Mouse (Mus musculus) kidney, embryonic 14.5 days (tissue): ENCODE results near the gene Pold3. TPM values are rescaled to one million over a fixed set of nuclear protein-coding genes. Genes with fewer than 3 reads are reported as not detected.

Experiments
- ATAC-seq: fragments of 200-750 bp; cut with Nextera tagmentation; 2 replicates; pipeline ENCODE4 v1.8.0; 2017; ENCODE audit warnings: moderate number of reproducible peaks, mild to moderate bottlenecking, moderate TSS enrichment, moderate library complexity; ENCODE audit not compliant: low FRiP score, low TSS enrichment
- H3K27ac ChIP-seq: fragments of 300-500 bp; sonication (generic); 2 replicates; pipeline ENCODE4 v1.5.1; 2014; ENCODE audit warnings: low read depth, mild to moderate bottlenecking, low read length, moderate library complexity, mixed read lengths
- H3K27me3 ChIP-seq: fragments of 300-500 bp; sonication (generic); 2 replicates; pipeline ENCODE4 v1.6.1; 2014; ENCODE audit warnings: mild to moderate bottlenecking, low read length; ENCODE audit not compliant: control insufficient read depth, insufficient read depth
- H3K36me3 ChIP-seq: fragments of 300-500 bp; sonication (generic); 2 replicates; pipeline ENCODE4 v1.6.1; 2014; ENCODE audit warnings: low read length, mixed read lengths; ENCODE audit not compliant: control insufficient read depth, insufficient read depth
- H3K4me1 ChIP-seq: fragments of 300-500 bp; sonication (generic); 2 replicates; pipeline ENCODE4 v1.6.1; 2014; ENCODE audit warnings: low read length, mixed read lengths; ENCODE audit not compliant: control insufficient read depth, insufficient read depth
- H3K4me2 ChIP-seq: fragments of 300-500 bp; sonication (generic); replicated peaks from 2 replicates; pipeline ENCODE4 v1.6.1; 2014; ENCODE audit warnings: low read depth, mild to moderate bottlenecking, low read length
- H3K4me3 ChIP-seq: fragments of 300-500 bp; sonication (generic); 2 replicates; pipeline ENCODE4 v1.5.1; 2014; ENCODE audit warnings: mild to moderate bottlenecking, low read length
- H3K9ac ChIP-seq: fragments of 300-500 bp; sonication (generic); 2 replicates; pipeline ENCODE4 v1.6.1; 2014; ENCODE audit warnings: low read depth, mild to moderate bottlenecking, low read length, moderate library complexity
- H3K9me3 ChIP-seq: fragments of 300-500 bp; sonication (generic); 2 replicates; pipeline ENCODE4 v1.6.1; 2016; ENCODE audit warnings: low read length; ENCODE audit not compliant: control insufficient read depth
- WGBS: fragments of 180-500 bp; shearing (Covaris S2); extraction: QIAGEN DNeasy Blood & Tissue Kit; methylation state at CpG from one replicate; pipeline ENCODE4 v1.1.7; 2014; 5-methylcytosine and 5-hydroxymethylcytosine counted together
- polyA plus RNA-seq: library from polyadenylated mRNA; unstranded; fragments of >200 nt; fragmentation: Nextera tagmentation; extraction: Ambion mirVana; gene quantifications from 2 replicates; pipeline ENCODE4 v1.2.1, GENCODE M21; 2014

The Pold3 gene
- 59.5 and 67.7 TPM in 2 replicates for polyA plus RNA-seq

GRCm38 (mm10) chr7:100121376-100121789 lies at the start of gene Pold3:
TSS of gene Pold3 (minus strand) at chr7:100121565.
- ATAC-seq = peak; percentile 96
- Histone ChIP-seq H3K27ac (peak within 1 kb of the TSS; percentile 85), H3K4me1 (0 out of 2 replicates have a peak, but pooled peaks cover 3% of the 10 kb centered on the region), H3K4me3 (peak within 1 kb of the TSS; percentile 86), H3K9me3 (no peaks in the 10 kb centered on the region), H3K36me3 (peaks cover 22% of the 10 kb centered on the region; the same call in 1 of the 2 replicates), H3K9ac (peak within 1 kb of the TSS; percentile 93), H3K27me3 (no peaks in the 10 kb centered on the region), H3K4me2 (peak within 1 kb of the TSS; percentile 74)
- 1% methylated on average over 33 of the region's 33 CpGs for WGBS

GRCm38 (mm10) chr7:100170756-100171155 lies 49.4 kb upstream of the Pold3 start:
- Histone ChIP-seq H3K27ac (no peak overlapping the region), H3K36me3 (no peaks in the 10 kb centered on the region), H3K4me1 (no peaks in the 10 kb centered on the region), H3K9me3 (no peaks in the 10 kb centered on the region), H3K4me2 (no peak overlapping the region), H3K9ac (no peak overlapping the region), H3K4me3 (no peak overlapping the region), H3K27me3 (no peaks in the 10 kb centered on the region)
- 63% methylated on average over 4 of the region's 4 CpGs for WGBS
- ATAC-seq = no peak

GRCm38 (mm10) chr7:100168654-100169053 lies 47.3 kb upstream of the Pold3 start:
- H3K9ac ChIP-seq = no peak overlapping the region
- H3K36me3 ChIP-seq = no peaks in the 10 kb centered on the region
- H3K27me3 ChIP-seq = no peaks in the 10 kb centered on the region
- ATAC-seq = no peak
- H3K27ac ChIP-seq = no peak overlapping the region
- no peak overlapping the region for H3K4me3 ChIP-seq
- no peaks in the 10 kb centered on the region for H3K4me1 ChIP-seq
- H3K4me2 ChIP-seq = no peak overlapping the region
- WGBS = 66% methylated on average over 11 of the region's 11 CpGs
- no peaks in the 10 kb centered on the region for H3K9me3 ChIP-seq

- ATAC-seq = no peak
- Histone ChIP-seq H3K27me3 (no peaks in the 10 kb centered on the region), H3K27ac (no peak overlapping the region), H3K4me1 (no peaks in the 10 kb centered on the region), H3K36me3 (no peaks in the 10 kb centered on the region), H3K9ac (no peak overlapping the region), H3K4me2 (no peak overlapping the region), H3K9me3 (no peaks in the 10 kb centered on the region), H3K4me3 (no peak overlapping the region)
- WGBS = 66% methylated on average over 4 of the region's 4 CpGs
Measured at GRCm38 (mm10) chr7:100163506-100163905, 42.1 kb upstream of the Pold3 start.

GRCm38 (mm10) chr7:100160006-100160405 lies 38.6 kb upstream of the Pold3 start:
- Histone ChIP-seq H3K9ac (peak overlapping the region; percentile 85), H3K4me2 (peak overlapping the region; percentile 77), H3K4me1 (no peaks in the 10 kb centered on the region; the same call in 1 of the 2 replicates), H3K4me3 (peak overlapping the region; percentile 62), H3K9me3 (no peaks in the 10 kb centered on the region), H3K27me3 (no peaks in the 10 kb centered on the region), H3K27ac (peak overlapping the region; percentile 44; the same call in 1 of the 2 replicates), H3K36me3 (no peaks in the 10 kb centered on the region)
- WGBS = 69% methylated on average over 7 of the region's 7 CpGs
- ATAC-seq = peak; percentile 4; the same call in 1 of the 2 replicates

GRCm38 (mm10) chr7:100159105-100159841 lies 37.9 kb upstream of the Pold3 start, which contains the start of gene Lipt2:
TSS of gene Lipt2 (plus strand) at chr7:100159277.
- Histone ChIP-seq H3K9ac (peak within 1 kb of the TSS; percentile 85), H3K4me1 (no peaks in the 10 kb centered on the region; the same call in 1 of the 2 replicates), H3K27me3 (no peaks in the 10 kb centered on the region), H3K4me2 (peak within 1 kb of the TSS; percentile 77), H3K36me3 (no peaks in the 10 kb centered on the region), H3K4me3 (peak within 1 kb of the TSS; percentile 62), H3K9me3 (no peaks in the 10 kb centered on the region), H3K27ac (peak within 1 kb of the TSS; percentile 97)
- under 1% methylated on average over 77 of the region's 78 CpGs for WGBS
- ATAC-seq = peak; percentile 97

GRCm38 (mm10) chr7:100157669-100158068 lies 36.3 kb upstream of the Pold3 start:
- Histone ChIP-seq H3K36me3 (no peaks in the 10 kb centered on the region), H3K9ac (no peak overlapping the region), H3K4me2 (no peak overlapping the region), H3K27me3 (no peaks in the 10 kb centered on the region), H3K27ac (no peak overlapping the region), H3K4me3 (no peak overlapping the region), H3K9me3 (no peaks in the 10 kb centered on the region), H3K4me1 (no peaks in the 10 kb centered on the region; the same call in 1 of the 2 replicates)
- 80% methylated on average over 4 of the region's 4 CpGs for WGBS
- ATAC-seq = no peak

- Histone ChIP-seq H3K27me3 (no peaks in the 10 kb centered on the region), H3K9me3 (no peaks in the 10 kb centered on the region), H3K4me2 (no peak overlapping the region), H3K27ac (no peak overlapping the region), H3K4me1 (peaks cover 2% of the 10 kb centered on the region; the same call in 1 of the 2 replicates), H3K9ac (no peak overlapping the region), H3K4me3 (no peak overlapping the region), H3K36me3 (no peaks in the 10 kb centered on the region)
- ATAC-seq = no peak
- WGBS = 68% methylated on average over 11 of the region's 11 CpGs
Measured at GRCm38 (mm10) chr7:100150626-100151025, 29.3 kb upstream of the Pold3 start.

- Histone ChIP-seq H3K9ac (no peak overlapping the region), H3K9me3 (no peaks in the 10 kb centered on the region), H3K27me3 (no peaks in the 10 kb centered on the region), H3K4me3 (no peak overlapping the region), H3K36me3 (no peaks in the 10 kb centered on the region), H3K4me2 (no peak overlapping the region), H3K27ac (no peak overlapping the region), H3K4me1 (peaks cover 2% of the 10 kb centered on the region; the same call in 1 of the 2 replicates)
- 53% methylated on average over 10 of the region's 10 CpGs for WGBS
- ATAC-seq = no peak
Measured at GRCm38 (mm10) chr7:100150086-100150485, 28.7 kb upstream of the Pold3 start.
